10 mouse cellular contexts compared by ENCODE assay signal in genomic region chr2:18343464-18343863, GRCm38 (mm10). TPM values are rescaled to one million over a fixed set of nuclear protein-coding genes. Genes with fewer than 3 reads are reported as not detected.
A peak's percentile ranks its signal among the peaks of the same experiment; 100 is the strongest.
DNase-seq lines count a peak whose midpoint lies in the region; ATAC-seq and TF ChIP-seq lines count a peak whose summit lies in the region.
"Had no signal": no experiment of that assay in that cellular context is flagged by ENCODE, and none has a peak within 500 bp of the region (broad histone marks: within the 10 kb centered on the region; RNA-seq: fewer than 3 reads in every experiment).

No protein-coding gene starts in this region.

- no peaks in the 10 kb centered on the region for H3K4me1 ChIP-seq in lung, adult 2 months (ENCODE audit: control insufficient read depth, insufficient read depth, low read length)
- H3K4me1 ChIP-seq in neural tube, embryonic 14.5 days (ENCODE audit: control insufficient read depth, insufficient read depth, low read length), result no peaks in the 10 kb centered on the region
- no peaks in the 10 kb centered on the region for H3K4me1 ChIP-seq in heart, embryonic 11.5 days (ENCODE audit: control insufficient read depth, insufficient read depth, low read length)
- H3K4me1 ChIP-seq in intestine, embryonic 15.5 days (replicated peaks), result no peaks in the 10 kb centered on the region
- H3K4me1 ChIP-seq: heart, embryonic 15.5 days; limb, embryonic 15.5 days had no signal

- WGBS in lung, adult 2 months, result 61% methylated on average over 2 of the region's 2 CpGs
- WGBS in neural tube, embryonic 14.5 days, result 50% methylated on average over 2 of the region's 2 CpGs
- 72% methylated on average over 2 of the region's 2 CpGs for WGBS in heart, embryonic 11.5 days (ENCODE audit: insufficient replicate concordance)
- 63% methylated on average over 2 of the region's 2 CpGs for WGBS in intestine, embryonic 15.5 days

- peak; percentile 77 for ATAC-seq in neural tube, embryonic 14.5 days (ENCODE audit: low read depth)
- ATAC-seq in heart, embryonic 11.5 days (replicated peaks; ENCODE audit: insufficient number of reproducible peaks, low FRiP score, low TSS enrichment), result no peak
- ATAC-seq in intestine, embryonic 15.5 days, result no peak

- H3K27ac ChIP-seq in neural tube, embryonic 14.5 days (ENCODE audit: low read depth, low read length), result no peak overlapping the region
- H3K27ac ChIP-seq in heart, embryonic 11.5 days (ENCODE audit: low read depth, low read length), result no peak overlapping the region
- H3K27ac ChIP-seq in intestine, embryonic 15.5 days, result no peak overlapping the region
- H3K27ac ChIP-seq: heart, embryonic 15.5 days; limb, embryonic 15.5 days had no signal

- TF ChIP-seq POLR2A in lung, adult 2 months (IDR thresholded peaks at IDR 0.05; ENCODE audit: borderline replicate concordance, extremely low read depth, low read depth, low read length), result no peak

- H3K36me3 ChIP-seq in neural tube, embryonic 14.5 days (ENCODE audit: control insufficient read depth, insufficient read depth, low read length), result no peaks in the 10 kb centered on the region
- H3K36me3 ChIP-seq in heart, embryonic 11.5 days (ENCODE audit: control insufficient read depth, insufficient read depth, low read length), result no peaks in the 10 kb centered on the region
- no peaks in the 10 kb centered on the region for H3K36me3 ChIP-seq in intestine, embryonic 15.5 days
- H3K36me3 ChIP-seq: heart, embryonic 15.5 days had no signal

- no peak overlapping the region for H3K9ac ChIP-seq in neural tube, embryonic 14.5 days (replicated peaks; ENCODE audit: low read depth, low read length)
- no peak overlapping the region for H3K9ac ChIP-seq in heart, embryonic 11.5 days (ENCODE audit: low read depth, low read length)
- H3K9ac ChIP-seq in intestine, embryonic 15.5 days, result no peak overlapping the region
- H3K9ac ChIP-seq: heart, embryonic 15.5 days; limb, embryonic 15.5 days had no signal

- TF ChIP-seq CTCF in lung, adult 2 months (IDR thresholded peaks at IDR 0.05; ENCODE audit: insufficient read depth, low read length), result peak; percentile 16; the same call in 1 of the 2 replicates

- H3K4me2 ChIP-seq in neural tube, embryonic 14.5 days (ENCODE audit: low read depth, low read length), result no peak overlapping the region
- no peak overlapping the region for H3K4me2 ChIP-seq in heart, embryonic 11.5 days
- no peak overlapping the region for H3K4me2 ChIP-seq in intestine, embryonic 15.5 days (replicated peaks)
- H3K4me2 ChIP-seq: heart, embryonic 15.5 days; limb, embryonic 15.5 days had no signal

- DNase-seq in lung, adult 2 months, result no peak
- no peak for DNase-seq in lung, postnatal 10 days
- DNase-seq in R1 (ENCODE audit: low read depth, low spot score), result peak; percentile 89
- peak; percentile 8 for DNase-seq in embryo, embryonic 9.5 days (ENCODE audit: extremely low spot score)
- DNase-seq in right cerebral cortex, postnatal 25 days, result no peak

- H3K4me3 ChIP-seq in lung, adult 2 months (replicated peaks; ENCODE audit: extremely low read depth, low read depth, low read length), result no peak overlapping the region
- H3K4me3 ChIP-seq in neural tube, embryonic 14.5 days (ENCODE audit: low read depth, low read length), result no peak overlapping the region
- no peak overlapping the region for H3K4me3 ChIP-seq in heart, embryonic 11.5 days (ENCODE audit: low read depth, low read length)
- no peak overlapping the region for H3K4me3 ChIP-seq in intestine, embryonic 15.5 days (replicated peaks)
- H3K4me3 ChIP-seq: heart, embryonic 15.5 days; limb, embryonic 15.5 days had no signal

- H3K27me3 ChIP-seq in neural tube, embryonic 14.5 days (ENCODE audit: control insufficient read depth, insufficient read depth, low read length), result no peaks in the 10 kb centered on the region
- no peaks in the 10 kb centered on the region for H3K27me3 ChIP-seq in heart, embryonic 11.5 days (ENCODE audit: control insufficient read depth, insufficient read depth, low read length)
- H3K27me3 ChIP-seq in intestine, embryonic 15.5 days (replicated peaks), result no peaks in the 10 kb centered on the region
- H3K27me3 ChIP-seq: heart, embryonic 15.5 days; limb, embryonic 15.5 days had no signal

- no peaks in the 10 kb centered on the region for H3K9me3 ChIP-seq in neural tube, embryonic 14.5 days (ENCODE audit: control insufficient read depth, low read length)
- H3K9me3 ChIP-seq in heart, embryonic 11.5 days (replicated peaks; ENCODE audit: control insufficient read depth, low read length), result no peaks in the 10 kb centered on the region
- H3K9me3 ChIP-seq in intestine, embryonic 15.5 days, result no peaks in the 10 kb centered on the region
- H3K9me3 ChIP-seq: heart, embryonic 15.5 days; limb, embryonic 15.5 days had no signal

RNA-seq across cellular contexts. Expression of gene Dnajc1, which starts 49.2 kb away (rescaled TPM):
- 21.5 and 44.4 TPM in 2 replicates for polyA plus RNA-seq in lung, adult 2 months (2012; rRNA removed)
- polyA plus RNA-seq in neural tube, embryonic 14.5 days (2014; fragmentation: Nextera tagmentation; extraction: Ambion mirVana), result 20.8 and 26.0 TPM in 2 replicates
- 17.3 and 22.5 TPM in 2 replicates for polyA plus RNA-seq in heart, embryonic 11.5 days (2014; fragmentation: Nextera tagmentation; extraction: Ambion mirVana)
- polyA plus RNA-seq in intestine, embryonic 15.5 days (2015; fragmentation: Nextera tagmentation; extraction: Ambion mirVana), result 30.1 and 31.6 TPM in 2 replicates

Comparison
In these comparisons a context has a peak if more than half of its experiments do, and no peak if none do; other contexts are left out.
1. DNase-seq: peak in R1 (single experiment) and embryo, embryonic 9.5 days (single experiment); none in lung, adult 2 months (single experiment), lung, postnatal 10 days (single experiment) and right cerebral cortex, postnatal 25 days (single experiment).